Mouse (Mus musculus) liver, embryonic 11.5 days (tissue): ENCODE results near the gene Grk3. TPM values are rescaled to one million over a fixed set of nuclear protein-coding genes. Genes with fewer than 3 reads are reported as not detected.

Experiments
- ATAC-seq: fragments of 200-750 bp; cut with Nextera tagmentation; replicated peaks from 2 replicates; pipeline ENCODE4 v1.8.0; 2017; ENCODE audit warnings: moderate number of reproducible peaks, mild to moderate bottlenecking, moderate TSS enrichment, moderate library complexity; ENCODE audit not compliant: low FRiP score
- DNase-seq: peaks from one replicate; pipeline ENCODE4 v3.0.0-alpha.2; 2017; ENCODE audit warnings: low spot score
- H3K27ac ChIP-seq: fragments of 300-500 bp; sonication (generic); 2 replicates; pipeline ENCODE4 v1.5.1; 2014; ENCODE audit warnings: mild to moderate bottlenecking, low read depth, low read length, control low read depth
- H3K27me3 ChIP-seq: fragments of 300-500 bp; sonication (generic); replicated peaks from 2 replicates; pipeline ENCODE4 v1.6.1; 2014; ENCODE audit warnings: low read length, mixed read lengths; ENCODE audit not compliant: control insufficient read depth, insufficient read depth
- H3K36me3 ChIP-seq: fragments of 300-500 bp; sonication (generic); 2 replicates; pipeline ENCODE4 v1.6.1; 2014; ENCODE audit warnings: mild to moderate bottlenecking, low read length, moderate library complexity, mixed read lengths; ENCODE audit not compliant: control insufficient read depth, insufficient read depth
- H3K4me1 ChIP-seq: fragments of 300-500 bp; sonication (generic); replicated peaks from 2 replicates; pipeline ENCODE4 v1.6.1; 2014; ENCODE audit warnings: low read length, mixed read lengths; ENCODE audit not compliant: control insufficient read depth, insufficient read depth
- H3K4me2 ChIP-seq: fragments of 300-500 bp; sonication (generic); 2 replicates; pipeline ENCODE4 v1.6.1; 2014; ENCODE audit warnings: mild to moderate bottlenecking, control low read depth, moderate library complexity
- H3K4me3 ChIP-seq: fragments of 300-500 bp; sonication (generic); 2 replicates; pipeline ENCODE4 v1.5.1; 2014; ENCODE audit warnings: low read depth, low read length, control low read depth
- H3K9ac ChIP-seq: fragments of 300-500 bp; sonication (generic); 2 replicates; pipeline ENCODE4 v1.6.1; 2014; ENCODE audit warnings: low read depth, low read length, control low read depth
- H3K9me3 ChIP-seq: fragments of 300-500 bp; sonication (generic); 2 replicates; pipeline ENCODE4 v1.6.1; 2016; ENCODE audit warnings: low read length, inconsistent platforms, mixed read lengths; ENCODE audit not compliant: control insufficient read depth
- WGBS: fragments of 180-500 bp; shearing (Covaris S2); extraction: QIAGEN DNeasy Blood & Tissue Kit; methylation state at CpG from one replicate; pipeline ENCODE4 v1.1.7; 2014; 5-methylcytosine and 5-hydroxymethylcytosine counted together
- polyA plus RNA-seq: library from polyadenylated mRNA; unstranded; fragments of >200 nt; fragmentation: Nextera tagmentation; extraction: Ambion mirVana; gene quantifications from 2 replicates; pipeline ENCODE4 v1.2.1, GENCODE M21; 2014

Gene Grk3
- polyA plus RNA-seq, 1 experiment from 2014 or later = 4.2 TPM

DNA sequence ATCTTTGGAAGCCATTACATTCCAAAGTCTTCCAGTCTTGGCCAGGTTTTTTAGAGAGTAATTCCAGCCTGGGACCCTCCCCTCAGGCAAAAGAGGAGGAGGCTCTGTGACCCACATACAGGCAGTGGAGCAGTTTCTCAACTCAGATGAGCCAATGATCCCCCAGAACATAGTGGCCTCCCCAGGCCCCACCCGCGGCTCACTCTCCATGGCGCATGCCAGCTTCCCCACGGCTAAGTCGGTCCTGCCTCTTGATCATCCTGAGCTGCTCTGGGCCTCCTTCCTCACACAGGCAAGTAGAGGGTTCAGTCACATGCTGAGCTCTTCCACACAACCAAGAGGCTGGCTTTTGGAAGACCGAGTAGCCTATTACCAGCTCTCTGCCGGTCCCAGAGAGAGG is 126.9 kb downstream of the Grk3 start:
- Histone ChIP-seq H3K9ac (no peak overlapping the region), H3K4me2 (no peak overlapping the region), H3K4me3 (no peak overlapping the region), H3K27me3 (no peaks in the 10 kb centered on the region), H3K27ac (no peak overlapping the region), H3K4me1 (no peaks in the 10 kb centered on the region), H3K36me3 (no peaks in the 10 kb centered on the region), H3K9me3 (no peaks in the 10 kb centered on the region)
- 56% methylated on average over 7 of the region's 7 CpGs for WGBS
- ATAC-seq (no peak), DNase-seq (no peak)

DNA sequence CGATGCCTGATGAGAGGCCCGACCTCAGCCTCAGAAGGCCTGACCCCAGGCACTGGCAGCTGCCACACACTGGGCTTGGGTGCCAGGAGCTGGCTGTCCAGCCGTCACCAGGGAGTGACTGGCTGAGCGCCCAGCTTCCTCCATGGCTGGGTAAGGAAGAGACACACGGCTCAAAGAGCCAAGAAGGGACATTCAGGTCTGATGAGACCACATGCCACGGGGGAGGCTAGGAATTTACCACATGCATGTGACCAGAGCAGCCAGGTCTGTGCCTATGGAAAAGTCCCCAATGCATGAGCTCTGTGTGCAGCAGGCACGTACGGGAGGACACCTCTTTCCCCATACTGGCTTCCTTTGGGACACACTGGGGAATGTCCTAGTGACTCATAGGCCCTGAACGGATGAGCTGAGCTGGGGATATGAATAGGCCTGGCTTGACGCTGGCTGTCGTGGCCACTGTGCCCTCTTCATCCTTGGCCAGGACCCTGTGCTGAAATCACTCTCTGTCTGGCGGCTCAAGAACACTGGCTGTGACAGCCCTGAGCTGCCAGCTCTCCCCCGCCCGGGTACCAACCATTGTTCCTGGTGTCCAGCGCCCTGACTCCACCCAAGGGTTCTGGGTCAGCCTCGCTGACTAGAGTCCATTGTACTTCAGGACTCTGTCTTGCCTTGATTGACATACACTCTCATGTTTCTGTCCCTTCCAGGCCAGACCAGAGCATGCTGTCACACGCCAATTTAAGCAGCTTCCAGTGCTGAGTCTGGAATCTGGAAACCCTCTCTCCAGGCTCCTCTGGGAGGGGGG is 128.7 kb downstream of the Grk3 start:
- no peak overlapping the region for H3K9ac ChIP-seq
- no peak for DNase-seq
- no peaks in the 10 kb centered on the region for H3K4me1 ChIP-seq
- no peak for ATAC-seq
- no peak overlapping the region for H3K27ac ChIP-seq
- no peaks in the 10 kb centered on the region for H3K36me3 ChIP-seq
- no peak overlapping the region for H3K4me3 ChIP-seq
- no peak overlapping the region for H3K4me2 ChIP-seq
- 71% methylated on average over 17 of the region's 17 CpGs for WGBS
- H3K27me3 ChIP-seq = no peaks in the 10 kb centered on the region
- no peaks in the 10 kb centered on the region for H3K9me3 ChIP-seq

DNA sequence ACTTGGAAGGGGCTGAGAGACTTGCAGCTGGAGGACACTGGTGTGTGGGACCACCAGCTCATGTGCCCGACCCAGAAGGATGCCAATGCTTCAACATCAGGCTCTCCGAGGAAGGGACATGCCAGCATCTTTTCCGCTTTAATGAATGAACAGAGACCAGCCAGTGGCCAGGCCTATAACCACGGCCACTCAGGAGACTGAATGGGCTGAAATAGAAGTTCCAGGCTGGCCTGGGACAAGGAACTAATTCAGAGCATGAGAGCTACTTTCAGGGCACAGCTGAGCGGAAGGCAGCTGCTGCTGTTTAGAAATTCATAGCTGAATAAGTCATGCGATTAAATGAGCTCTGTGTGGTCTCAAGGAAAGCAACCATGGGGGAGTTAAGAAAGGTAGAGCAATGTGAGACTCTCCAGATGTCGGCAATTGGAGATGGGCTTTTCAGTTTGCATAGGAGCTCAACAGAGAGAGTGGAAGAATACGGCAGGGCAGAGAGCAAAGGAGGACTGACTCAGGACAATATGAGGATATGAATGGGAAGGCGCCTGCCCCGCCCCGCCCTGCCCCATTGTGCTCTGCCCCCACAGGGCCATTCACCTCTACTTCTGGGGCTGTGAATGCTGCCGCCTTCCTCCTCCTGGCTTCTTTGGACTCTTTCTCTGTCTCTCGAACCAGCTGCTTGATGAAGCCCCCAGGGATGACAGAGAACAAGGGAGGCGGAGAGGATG is 138.0 kb downstream of the Grk3 start:
- Histone ChIP-seq H3K9me3 (no peaks in the 10 kb centered on the region), H3K4me1 (no peaks in the 10 kb centered on the region), H3K9ac (no peak overlapping the region), H3K36me3 (no peaks in the 10 kb centered on the region), H3K27me3 (no peaks in the 10 kb centered on the region), H3K27ac (no peak overlapping the region), H3K4me2 (no peak overlapping the region), H3K4me3 (no peak overlapping the region)
- DNase-seq (no peak), ATAC-seq (no peak)
- 65% methylated on average over 14 of the region's 14 CpGs for WGBS

DNA sequence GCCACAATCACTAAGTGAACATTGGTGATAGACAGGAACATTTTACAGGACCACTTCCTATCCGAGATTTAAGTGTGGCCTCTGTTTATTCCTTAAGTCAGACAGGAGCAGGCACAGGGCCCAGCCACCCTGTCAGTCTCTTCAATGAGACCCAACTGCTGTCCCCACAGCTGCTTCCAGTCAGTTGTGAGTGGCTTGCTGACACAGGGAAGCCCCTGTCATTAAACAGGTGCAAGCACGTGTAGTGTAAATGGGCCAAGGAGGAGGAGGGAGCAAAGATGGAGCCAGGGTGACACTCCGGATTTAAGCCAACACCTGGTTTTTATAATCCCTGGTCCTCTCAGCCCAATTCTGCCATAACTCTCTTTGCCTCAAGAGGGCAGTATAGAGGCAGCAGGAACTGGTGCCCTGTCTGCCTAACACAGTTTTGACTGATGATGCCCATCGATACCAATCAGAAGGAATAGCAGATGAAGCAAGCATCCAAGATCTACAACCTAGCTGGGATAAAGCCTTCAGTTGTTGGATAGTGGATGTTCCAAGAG is 138.7 kb downstream of the Grk3 start:
- Histone ChIP-seq H3K27me3 (no peaks in the 10 kb centered on the region), H3K4me2 (no peak overlapping the region), H3K36me3 (no peaks in the 10 kb centered on the region), H3K4me3 (no peak overlapping the region), H3K9ac (no peak overlapping the region), H3K27ac (no peak overlapping the region), H3K4me1 (no peaks in the 10 kb centered on the region), H3K9me3 (no peaks in the 10 kb centered on the region)
- WGBS = 28% methylated on average over 4 of the region's 4 CpGs
- DNase-seq (no peak), ATAC-seq (no peak)

DNA sequence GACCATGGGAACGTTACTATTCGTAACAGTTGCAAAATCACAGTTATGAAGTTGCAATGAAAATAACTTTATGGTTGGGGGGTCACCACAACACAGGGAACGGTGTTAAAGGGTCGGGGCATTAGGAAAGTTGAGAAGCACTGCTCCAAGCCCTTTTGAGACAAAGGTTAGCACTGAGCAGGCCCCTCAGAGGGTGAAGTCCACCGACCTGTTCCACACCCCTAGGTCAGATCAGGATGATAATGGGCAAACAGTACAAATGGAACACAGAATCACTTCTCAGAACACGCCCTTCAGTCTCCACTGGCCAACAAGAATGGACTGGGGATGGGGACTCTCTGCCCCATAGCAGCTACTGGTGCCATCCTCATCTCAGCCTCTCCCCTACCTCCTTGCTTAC is 142.6 kb downstream of the Grk3 start:
- no peak for ATAC-seq
- H3K36me3 ChIP-seq = no peaks in the 10 kb centered on the region

DNA sequence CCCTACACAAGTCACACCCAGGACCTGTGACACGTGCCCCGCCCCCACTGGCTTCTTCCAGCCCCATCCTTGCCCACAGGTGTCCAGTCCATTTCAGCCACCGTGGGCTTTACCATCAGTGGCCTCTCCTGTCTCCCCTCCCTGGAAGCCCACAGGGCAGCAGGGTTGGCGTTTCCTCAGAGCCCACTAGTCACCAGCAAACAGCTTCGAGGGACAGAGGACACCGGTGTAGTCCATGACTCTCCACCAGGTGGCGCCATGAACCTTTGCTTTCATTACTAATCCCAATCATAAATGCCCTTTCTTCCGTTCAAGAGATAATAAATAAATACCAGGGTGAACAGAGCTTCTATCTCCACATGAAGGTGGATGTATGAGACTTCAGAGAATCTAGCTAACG is 144.9 kb downstream of the Grk3 start:
- ATAC-seq (no peak), DNase-seq (no peak)
- H3K4me1 ChIP-seq = no peaks in the 10 kb centered on the region
- 21% methylated on average over 9 of the region's 9 CpGs for WGBS
- H3K9me3 ChIP-seq = no peaks in the 10 kb centered on the region
- H3K4me3 ChIP-seq = no peak overlapping the region
- no peaks in the 10 kb centered on the region; the same call in 1 of the 2 replicates for H3K27me3 ChIP-seq
- H3K4me2 ChIP-seq = no peak overlapping the region
- no peaks in the 10 kb centered on the region for H3K36me3 ChIP-seq
- no peak overlapping the region for H3K27ac ChIP-seq
- H3K9ac ChIP-seq = no peak overlapping the region

More for the DNA sequence above, 142.6 kb downstream of the Grk3 start:
- H3K9ac ChIP-seq = no peak overlapping the region
- H3K27ac ChIP-seq = no peak overlapping the region
- no peaks in the 10 kb centered on the region for H3K4me1 ChIP-seq
- no peak overlapping the region for H3K4me2 ChIP-seq
- H3K9me3 ChIP-seq = no peaks in the 10 kb centered on the region
- H3K4me3 ChIP-seq = no peak overlapping the region
- 63% methylated on average over 6 of the region's 6 CpGs for WGBS
- H3K27me3 ChIP-seq = no peaks in the 10 kb centered on the region; the same call in 1 of the 2 replicates
- no peak for DNase-seq

DNA sequence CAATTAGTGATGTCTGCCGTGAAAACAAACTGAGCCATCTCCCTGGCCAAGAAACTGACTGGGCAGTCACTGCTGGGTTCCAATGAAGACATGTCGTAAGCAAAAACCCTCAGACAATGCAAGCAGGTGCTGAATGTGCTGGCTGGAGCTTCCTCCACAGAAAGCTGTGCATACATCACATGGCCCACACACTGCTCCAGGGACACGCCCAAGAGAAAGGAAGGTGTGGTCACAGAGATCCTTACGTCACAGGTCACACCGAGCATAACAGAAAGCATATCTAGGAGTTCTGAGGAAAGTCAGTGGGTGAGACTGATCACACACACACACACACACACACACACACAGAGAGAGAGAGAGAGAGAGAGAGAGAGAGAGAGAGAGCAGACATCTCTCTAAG is 147.0 kb downstream of the Grk3 start:
- no peak overlapping the region for H3K4me2 ChIP-seq
- H3K4me1 ChIP-seq = no peaks in the 10 kb centered on the region
- H3K27me3 ChIP-seq = no peaks in the 10 kb centered on the region; the same call in 1 of the 2 replicates
- no peak overlapping the region for H3K4me3 ChIP-seq
- no peak for DNase-seq
- 80% methylated on average over 5 of the region's 5 CpGs for WGBS
- no peaks in the 10 kb centered on the region for H3K9me3 ChIP-seq
- H3K36me3 ChIP-seq = no peaks in the 10 kb centered on the region
- H3K9ac ChIP-seq = no peak overlapping the region
- H3K27ac ChIP-seq = no peak overlapping the region
- no peak for ATAC-seq

DNA sequence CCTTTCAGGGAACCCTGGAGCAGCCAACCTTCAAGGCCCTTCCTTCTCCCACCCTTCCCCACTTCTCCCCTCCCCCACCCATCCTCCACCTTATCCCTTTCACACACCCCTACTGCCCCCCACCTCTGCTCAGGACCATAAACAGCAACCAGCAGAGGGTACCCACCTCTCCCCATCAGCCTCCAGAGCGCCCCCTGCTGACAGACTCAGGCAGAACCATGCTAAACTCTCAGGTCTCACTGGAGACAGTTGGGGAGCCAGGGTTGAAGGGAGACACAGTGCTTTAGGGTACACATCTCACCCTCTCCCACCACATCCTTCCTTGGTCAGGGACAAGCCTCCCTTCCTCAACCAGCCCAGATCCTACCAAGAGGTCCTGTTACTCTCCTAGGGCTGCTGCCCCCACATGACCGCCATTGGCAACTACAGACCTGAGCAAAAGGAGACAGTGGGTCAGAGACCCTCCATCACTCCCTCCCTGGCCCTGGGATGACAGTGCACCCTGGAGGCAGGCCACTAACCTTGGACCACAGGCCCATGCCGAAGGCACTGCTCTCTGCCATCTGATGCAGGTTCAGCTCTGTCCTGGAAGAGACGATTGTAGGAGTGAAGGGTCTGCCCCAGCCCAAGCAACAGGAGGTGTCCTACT is 150.7 kb downstream of the Grk3 start:
- ATAC-seq (no peak), DNase-seq (no peak)
- no peak overlapping the region for H3K9ac ChIP-seq
- no peak overlapping the region for H3K27ac ChIP-seq
- no peaks in the 10 kb centered on the region for H3K4me1 ChIP-seq
- 52% methylated on average over 4 of the region's 4 CpGs for WGBS
- H3K4me3 ChIP-seq = no peak overlapping the region
- H3K27me3 ChIP-seq = no peaks in the 10 kb centered on the region; the same call in 1 of the 2 replicates
- H3K9me3 ChIP-seq = no peaks in the 10 kb centered on the region
- H3K36me3 ChIP-seq = no peaks in the 10 kb centered on the region
- no peak overlapping the region for H3K4me2 ChIP-seq
